In genomic region chr12:69494648-69495047, GRCm38 (mm10) we compare ENCODE assay signal across 13 mouse cellular contexts.
DNase-seq lines count a peak whose midpoint lies in the region; ATAC-seq and TF ChIP-seq lines count a peak whose summit lies in the region.
"Had no signal": no experiment of that assay in that cellular context is flagged by ENCODE, and none has a peak within 500 bp of the region (broad histone marks: within the 10 kb centered on the region; RNA-seq: fewer than 3 reads in every experiment).

No protein-coding gene starts in this region.

- no peak overlapping the region for H3K9ac ChIP-seq in forebrain, embryonic 16.5 days (replicated peaks; ENCODE audit: low read depth, low read length)
- H3K9ac ChIP-seq in kidney, embryonic 16.5 days (replicated peaks; ENCODE audit: low read length): no peak overlapping the region

- H3K9me3 ChIP-seq in forebrain, embryonic 16.5 days (ENCODE audit: control insufficient read depth, low read length): no peaks in the 10 kb centered on the region
- no peaks in the 10 kb centered on the region for H3K9me3 ChIP-seq in forebrain, embryonic 10.5 days
- no peaks in the 10 kb centered on the region for H3K9me3 ChIP-seq in kidney, embryonic 16.5 days (ENCODE audit: low read length)

- no peak for TF ChIP-seq POLR2A in kidney, adult 2 months (IDR thresholded peaks at IDR 0.05; ENCODE audit: low read depth, low read length)

- no peak for DNase-seq in forebrain, embryonic 10.5 days (ENCODE audit: extremely low spot score, low spot score)
- no peak for DNase-seq in kidney, adult 2 months
- peak; percentile 52 for DNase-seq in brain, adult 2 months (ENCODE audit: low read depth, low spot score)
- DNase-seq in lung, postnatal 14 days: peak; percentile 70
- DNase-seq in urinary bladder, adult 2 months (ENCODE audit: low spot score): no peak
- DNase-seq in left cerebral cortex, adult 8-10 months (ENCODE audit: low spot score in 2 of 2): no peak
- DNase-seq: B cell, adult 2 months; embryo, embryonic 11 days; left cerebral cortex, postnatal 4 days had no signal

- H3K36me3 ChIP-seq in forebrain, embryonic 16.5 days (ENCODE audit: control insufficient read depth, insufficient read depth): no peaks in the 10 kb centered on the region
- no peaks in the 10 kb centered on the region for H3K36me3 ChIP-seq in forebrain, embryonic 10.5 days (replicated peaks)
- H3K36me3 ChIP-seq in kidney, embryonic 16.5 days (ENCODE audit: insufficient read depth, low read length): no peaks in the 10 kb centered on the region
- no peaks in the 10 kb centered on the region for H3K36me3 ChIP-seq in kidney, adult 2 months (ENCODE audit: control insufficient read depth, insufficient read depth, low read length)

- peak; percentile 52 for ATAC-seq in forebrain, embryonic 16.5 days
- ATAC-seq in kidney, embryonic 16.5 days (ENCODE audit: low FRiP score, low TSS enrichment): no peak
- ATAC-seq: intestine, embryonic 16.5 days had no signal

- H3K4me1 ChIP-seq in forebrain, embryonic 16.5 days (replicated peaks; ENCODE audit: control insufficient read depth, insufficient read depth, low read length): peaks cover 10% of the 10 kb centered on the region
- H3K4me1 ChIP-seq in forebrain, embryonic 10.5 days: no peaks in the 10 kb centered on the region
- H3K4me1 ChIP-seq in kidney, embryonic 16.5 days (ENCODE audit: insufficient read depth, low read length): peaks cover 14% of the 10 kb centered on the region
- no peaks in the 10 kb centered on the region for H3K4me1 ChIP-seq in kidney, adult 2 months (ENCODE audit: control insufficient read depth, insufficient read depth, low read length)

- no peak overlapping the region for H3K4me3 ChIP-seq in forebrain, embryonic 16.5 days (replicated peaks; ENCODE audit: low read length)
- no peak overlapping the region for H3K4me3 ChIP-seq in forebrain, embryonic 10.5 days
- H3K4me3 ChIP-seq in kidney, embryonic 16.5 days (ENCODE audit: low read length): no peak overlapping the region
- H3K4me3 ChIP-seq in kidney, adult 2 months (ENCODE audit: insufficient read depth, low read depth, low read length): no peak overlapping the region

- no peak for TF ChIP-seq CTCF in kidney, adult 2 months (conservative IDR thresholded peaks at IDR 0.05; ENCODE audit: insufficient read depth, insufficient read length, low read depth, low read length)

- H3K27ac ChIP-seq in forebrain, embryonic 16.5 days (ENCODE audit: low read length): no peak overlapping the region
- H3K27ac ChIP-seq in forebrain, embryonic 10.5 days: no peak overlapping the region
- H3K27ac ChIP-seq in kidney, embryonic 16.5 days (ENCODE audit: low read length): peak overlapping the region; percentile 16; the same call in 1 of the 2 replicates
- H3K27ac ChIP-seq in kidney, adult 2 months (ENCODE audit: insufficient read depth, low read depth, low read length): no peak overlapping the region
- H3K27ac ChIP-seq: macrophage had no signal

- no peaks in the 10 kb centered on the region for H3K27me3 ChIP-seq in forebrain, embryonic 16.5 days (replicated peaks; ENCODE audit: control insufficient read depth, insufficient read depth, low read length)
- no peaks in the 10 kb centered on the region for H3K27me3 ChIP-seq in forebrain, embryonic 10.5 days (ENCODE audit: poor library complexity, severe bottlenecking)
- H3K27me3 ChIP-seq in kidney, embryonic 16.5 days (ENCODE audit: insufficient read depth, low read length): no peaks in the 10 kb centered on the region
- H3K27me3 ChIP-seq in kidney, adult 2 months (replicated peaks; ENCODE audit: control insufficient read depth, insufficient read depth, low read length): no peaks in the 10 kb centered on the region

- H3K4me2 ChIP-seq in forebrain, embryonic 16.5 days (ENCODE audit: low read length): no peak overlapping the region
- no peak overlapping the region for H3K4me2 ChIP-seq in kidney, embryonic 16.5 days (replicated peaks; ENCODE audit: low read depth, low read length)

- WGBS in forebrain, embryonic 16.5 days: 40% methylated on average over 8 of the region's 8 CpGs
- WGBS in forebrain, embryonic 10.5 days: 94% methylated on average over 8 of the region's 8 CpGs
- WGBS in kidney, embryonic 16.5 days: 52% methylated on average over 8 of the region's 8 CpGs
- 55% methylated on average over 8 of the region's 8 CpGs for WGBS in kidney, adult 2 months

Comparison
In these comparisons a context has a peak if more than half of its experiments do, and no peak if none do; other contexts are left out.
1. DNase-seq: peak in brain, adult 2 months (single experiment) and lung, postnatal 14 days (single experiment); none in forebrain, embryonic 10.5 days (single experiment), kidney, adult 2 months (single experiment), urinary bladder, adult 2 months (single experiment) and left cerebral cortex, adult 8-10 months (0 of 2).